Mouse (Mus musculus) liver, adult 2 months (tissue): ENCODE measurements around the gene Mis12.

Source experiments
- CTCF ChIP-seq: fragments of 200-500 bp; IDR thresholded peaks from 2 replicates; pipeline ENCODE4 v1.5.1; 2011; ENCODE audit warnings: low read depth, low read length, control low read depth
- POLR2A ChIP-seq: fragments of 200-500 bp; IDR thresholded peaks from 2 replicates; pipeline ENCODE4 v1.6.1; 2011; ENCODE audit warnings: low read length, control low read depth; ENCODE audit not compliant: insufficient read depth; ENCODE audit errors: extremely low read depth

DNA sequence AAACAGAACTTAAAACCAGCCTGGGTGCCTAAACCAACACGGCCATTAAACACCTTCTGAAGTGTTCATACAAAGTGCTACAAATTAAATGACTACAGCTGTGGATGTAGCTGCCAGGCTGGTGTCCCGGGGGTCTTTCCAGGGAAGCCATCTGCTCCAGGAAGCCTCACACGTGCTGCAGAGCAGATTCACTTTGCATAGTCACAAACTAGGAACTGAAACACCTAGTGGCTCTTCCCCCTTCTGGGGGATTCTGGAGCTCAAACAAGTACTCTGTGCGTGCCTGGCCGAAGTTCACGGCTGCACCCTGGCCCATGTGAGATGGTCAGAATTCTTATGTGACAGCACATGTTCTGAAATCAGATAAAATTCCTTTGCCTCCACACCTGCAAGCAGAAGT is 39.2 kb upstream of the Mis12 start:
- TF ChIP-seq CTCF = no peak
- TF ChIP-seq POLR2A = no peak
